Mouse (Mus musculus): ENCODE results near the gene Mettl26. TPM values are rescaled to one million over a fixed set of nuclear protein-coding genes. Genes with fewer than 3 reads are reported as not detected.
"Not testable (repeated sequence)": the region's sequence is repeated elsewhere in the genome, so short reads cannot be mapped to it uniquely, and the experiment has no call there.

Mettl26 gene
- polyA plus RNA-seq, 1 experiment = 76.5 TPM

DNA sequence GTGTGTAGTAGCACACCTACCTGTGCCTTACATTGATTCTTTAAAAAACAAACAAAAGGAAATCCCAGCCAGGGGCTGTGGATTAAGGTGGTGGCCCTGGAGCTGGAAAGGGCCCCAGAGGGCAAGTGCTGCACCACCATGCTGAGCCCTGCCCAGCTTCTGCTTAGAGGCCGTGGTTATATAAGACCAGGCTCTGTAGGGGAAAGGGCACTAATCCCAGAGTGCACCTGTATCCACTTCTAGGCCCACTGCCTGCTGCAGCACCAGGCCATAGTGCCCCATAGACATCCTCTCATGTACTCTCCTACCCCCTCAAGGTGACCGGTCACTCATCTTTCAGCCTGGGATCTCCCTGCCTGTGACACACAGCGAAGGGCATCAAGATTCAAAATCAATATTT, 8.7 kb upstream of the Mettl26 start:
- TF ChIP-seq POLR2A (IDR thresholded peaks at IDR 0.05; ENCODE audit: extremely low read depth, insufficient read depth, low read length) (no peak), CTCF (IDR thresholded peaks at IDR 0.05; ENCODE audit: extremely low read depth, insufficient read depth, low read length) (no peak)
- Histone ChIP-seq H3K4me1 (ENCODE audit: control insufficient read depth, insufficient read depth, low read length) (peaks cover 3% of the 10 kb centered on the region; the same call in 1 of the 2 replicates), H3K4me3 (ENCODE audit: insufficient read depth, low read length) (no peak overlapping the region), H3K27ac (ENCODE audit: insufficient read depth, low read length) (no peak overlapping the region)

DNA sequence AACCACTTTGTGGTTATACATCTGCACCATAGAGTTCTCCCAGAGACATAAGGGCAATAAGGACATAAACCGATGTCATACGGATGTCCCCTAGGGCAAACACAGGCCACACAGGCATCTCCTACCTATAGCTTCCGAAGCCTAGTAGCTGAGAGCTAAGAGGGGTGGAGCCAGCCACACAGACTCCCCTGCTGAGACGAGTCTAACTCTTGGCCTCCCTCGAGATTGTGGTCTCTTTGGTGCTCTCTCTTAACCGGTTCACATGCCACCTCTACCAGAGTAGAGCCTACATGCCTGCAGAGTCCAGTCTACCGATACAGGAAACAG, 7.4 kb upstream of the Mettl26 start:
- no peak for TF ChIP-seq CTCF (IDR thresholded peaks at IDR 0.05; ENCODE audit: extremely low read depth, insufficient read depth, low read length)
- TF ChIP-seq POLR2A (IDR thresholded peaks at IDR 0.05; ENCODE audit: extremely low read depth, insufficient read depth, low read length) = no peak
- Histone ChIP-seq H3K27ac (ENCODE audit: insufficient read depth, low read length) (no peak overlapping the region), H3K4me1 (ENCODE audit: control insufficient read depth, insufficient read depth, low read length) (peaks cover 3% of the 10 kb centered on the region; the same call in 1 of the 2 replicates), H3K4me3 (ENCODE audit: insufficient read depth, low read length) (peak overlapping the region; percentile 58)

DNA sequence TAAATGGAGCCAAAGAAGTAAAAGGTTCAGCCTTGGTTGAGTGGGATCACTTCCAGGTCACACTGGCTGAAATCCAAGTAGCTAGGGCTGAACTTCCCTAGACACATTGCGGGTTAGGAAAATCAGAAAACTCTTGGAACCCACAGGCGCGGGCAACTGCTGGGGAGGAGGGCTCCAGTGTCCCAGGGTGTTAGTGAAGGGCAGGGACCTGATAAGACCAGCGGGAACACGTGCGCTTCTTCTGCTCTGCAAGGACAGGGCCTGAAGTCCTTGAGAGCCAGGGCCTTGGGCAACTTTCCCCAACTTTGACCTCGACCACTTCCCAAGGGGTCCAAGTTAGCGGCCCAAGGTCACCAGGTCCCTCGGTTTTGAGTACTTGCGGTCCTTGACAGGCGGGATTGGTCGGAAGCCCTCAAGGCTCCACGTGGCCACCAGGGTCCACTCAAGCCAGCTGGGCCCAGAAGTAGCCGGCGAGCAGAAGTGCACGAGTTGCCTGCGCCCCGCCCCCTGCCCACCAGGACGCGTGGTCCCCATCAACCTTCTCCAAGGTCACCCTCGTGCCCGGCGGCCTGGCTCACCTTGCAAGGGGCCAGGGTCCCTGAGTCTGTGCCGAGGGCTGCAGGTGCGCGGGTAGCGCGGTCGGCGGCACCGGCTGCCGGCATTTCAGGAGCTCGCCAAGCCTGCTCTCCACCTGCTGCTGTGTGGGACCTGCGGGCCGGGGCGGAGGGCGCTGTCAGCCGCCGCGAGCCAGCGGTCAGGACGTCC, 6.9 kb upstream of the Mettl26 start:
- peaks cover 3% of the 10 kb centered on the region; the same call in 1 of the 2 replicates for H3K4me1 ChIP-seq (ENCODE audit: control insufficient read depth, insufficient read depth, low read length)
- TF ChIP-seq CTCF (IDR thresholded peaks at IDR 0.05; ENCODE audit: extremely low read depth, insufficient read depth, low read length) (no peak), POLR2A (IDR thresholded peaks at IDR 0.05; ENCODE audit: extremely low read depth, insufficient read depth, low read length) (no peak)
- no peak overlapping the region for H3K27ac ChIP-seq (ENCODE audit: insufficient read depth, low read length)
- H3K4me3 ChIP-seq (ENCODE audit: insufficient read depth, low read length) = peak overlapping the region; percentile 58

DNA sequence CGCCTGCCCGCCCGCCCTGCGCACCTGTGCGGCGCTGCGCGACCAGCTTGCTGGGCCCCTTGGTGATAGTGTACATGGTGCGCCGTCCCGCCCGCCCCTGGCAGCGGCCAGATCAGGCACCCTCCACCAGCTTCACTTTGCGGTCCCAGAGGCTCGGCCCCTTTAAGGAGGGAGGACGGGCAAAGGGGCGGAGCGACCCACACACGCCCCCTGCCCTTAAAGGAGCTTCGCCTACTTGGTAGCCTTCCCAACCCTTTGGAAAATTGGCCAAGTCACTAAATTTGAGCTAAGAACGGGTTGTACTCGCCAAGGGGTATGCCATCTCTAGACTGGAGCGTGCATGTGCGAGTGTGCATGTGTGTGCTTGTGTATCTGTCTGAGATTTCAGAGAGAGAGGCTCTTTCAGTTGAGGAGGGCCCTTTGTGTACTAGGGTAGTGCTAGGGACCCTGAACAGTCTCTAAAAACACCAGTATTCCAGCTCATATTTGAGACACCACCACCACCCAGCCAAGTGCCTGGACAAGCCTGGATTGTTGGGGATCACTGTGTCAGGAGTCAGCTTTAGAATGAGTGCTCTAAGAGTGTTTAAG, 6.2 kb upstream of the Mettl26 start, which contains the start of gene Mcrip2:
TSS of gene Mcrip2 (minus strand) at position 164 of the 591 bp plus-strand sequence.
- peak within 1 kb of the TSS; percentile 58 for H3K4me3 ChIP-seq (ENCODE audit: insufficient read depth, low read length)
- H3K4me1 ChIP-seq (ENCODE audit: control insufficient read depth, insufficient read depth, low read length) = peaks cover 3% of the 10 kb centered on the region; the same call in 1 of the 2 replicates
- peak; percentile 60; the same call in 1 of the 2 replicates for TF ChIP-seq POLR2A (IDR thresholded peaks at IDR 0.05; ENCODE audit: extremely low read depth, insufficient read depth, low read length)
- no peak for TF ChIP-seq CTCF (IDR thresholded peaks at IDR 0.05; ENCODE audit: extremely low read depth, insufficient read depth, low read length)
- no peak within 1 kb of the TSS for H3K27ac ChIP-seq (ENCODE audit: insufficient read depth, low read length)

DNA sequence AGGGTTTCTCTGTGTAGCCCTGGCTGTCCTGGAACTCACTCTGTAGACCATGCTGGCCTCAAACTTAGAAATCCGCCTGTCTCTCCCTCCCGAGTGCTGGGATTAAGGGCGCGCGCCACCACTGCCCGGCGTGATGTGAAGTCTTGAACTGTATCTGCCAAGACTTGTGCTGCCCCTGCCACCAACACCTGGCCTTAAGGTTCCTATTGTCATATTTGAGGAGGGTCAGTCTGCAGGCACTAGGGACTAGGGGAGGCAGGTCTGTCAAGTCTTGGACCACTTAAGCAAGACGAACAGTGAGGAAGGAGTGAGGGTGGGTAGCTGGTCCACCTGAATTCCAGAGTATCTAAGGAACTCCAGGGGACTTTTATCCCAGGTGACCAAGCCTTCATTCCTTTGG, 5.4 kb upstream of the Mettl26 start:
- peaks cover 3% of the 10 kb centered on the region; the same call in 1 of the 2 replicates for H3K4me1 ChIP-seq (ENCODE audit: control insufficient read depth, insufficient read depth, low read length)
- H3K4me3 ChIP-seq (ENCODE audit: insufficient read depth, low read length) = no peak overlapping the region
- TF ChIP-seq CTCF (IDR thresholded peaks at IDR 0.05; ENCODE audit: extremely low read depth, insufficient read depth, low read length) (no peak), POLR2A (IDR thresholded peaks at IDR 0.05; ENCODE audit: extremely low read depth, insufficient read depth, low read length) (no peak)
- H3K27ac ChIP-seq (ENCODE audit: insufficient read depth, low read length) = no peak overlapping the region

DNA sequence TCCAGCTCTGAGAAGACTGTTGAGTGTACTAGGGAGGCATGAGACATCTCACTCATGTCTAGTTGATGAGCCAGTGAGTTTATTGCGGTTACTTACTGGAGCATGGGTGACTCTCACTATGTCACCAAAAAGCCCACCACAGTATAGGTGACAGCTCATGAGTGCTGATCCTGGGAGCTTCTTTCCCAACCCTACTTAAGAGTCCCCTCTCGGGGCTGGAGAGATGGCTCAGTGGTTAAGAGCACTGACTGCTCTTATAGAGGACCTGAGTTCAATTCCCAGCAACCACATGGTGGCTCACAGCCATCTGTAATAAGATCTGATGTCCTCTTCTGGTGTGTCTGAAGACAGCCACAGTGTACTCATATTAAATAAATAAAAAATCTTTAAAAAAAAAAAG, 4.9 kb upstream of the Mettl26 start:
- TF ChIP-seq CTCF (IDR thresholded peaks at IDR 0.05; ENCODE audit: extremely low read depth, insufficient read depth, low read length) (no peak), POLR2A (IDR thresholded peaks at IDR 0.05; ENCODE audit: extremely low read depth, insufficient read depth, low read length) (no peak)
- Histone ChIP-seq H3K4me3 (ENCODE audit: insufficient read depth, low read length) (no peak overlapping the region), H3K27ac (ENCODE audit: insufficient read depth, low read length) (no peak overlapping the region), H3K4me1 (ENCODE audit: control insufficient read depth, insufficient read depth, low read length) (peaks cover 3% of the 10 kb centered on the region; the same call in 1 of the 2 replicates)

DNA sequence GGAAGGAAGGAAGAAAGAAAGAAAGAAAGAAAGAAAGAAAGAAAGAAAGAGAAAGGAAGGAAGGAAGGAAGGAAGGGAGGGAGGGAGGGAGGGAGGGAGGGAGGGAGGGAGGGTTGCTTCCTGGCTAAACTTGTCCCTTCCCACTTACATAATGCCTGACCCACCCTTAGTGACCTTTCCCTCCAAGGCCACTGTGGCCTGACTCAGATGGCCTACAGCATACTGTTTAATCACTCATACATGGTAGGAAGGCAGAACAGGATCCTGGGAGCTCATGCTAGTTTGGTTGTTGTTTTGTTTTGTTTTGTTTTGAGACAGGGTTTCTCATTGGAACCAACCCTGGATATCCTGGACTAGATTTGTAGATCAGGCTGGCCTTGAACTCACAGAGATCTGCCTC, 3.3 kb upstream of the Mettl26 start:
- H3K4me3 ChIP-seq (ENCODE audit: insufficient read depth, low read length) = not testable (repeated sequence)

DNA sequence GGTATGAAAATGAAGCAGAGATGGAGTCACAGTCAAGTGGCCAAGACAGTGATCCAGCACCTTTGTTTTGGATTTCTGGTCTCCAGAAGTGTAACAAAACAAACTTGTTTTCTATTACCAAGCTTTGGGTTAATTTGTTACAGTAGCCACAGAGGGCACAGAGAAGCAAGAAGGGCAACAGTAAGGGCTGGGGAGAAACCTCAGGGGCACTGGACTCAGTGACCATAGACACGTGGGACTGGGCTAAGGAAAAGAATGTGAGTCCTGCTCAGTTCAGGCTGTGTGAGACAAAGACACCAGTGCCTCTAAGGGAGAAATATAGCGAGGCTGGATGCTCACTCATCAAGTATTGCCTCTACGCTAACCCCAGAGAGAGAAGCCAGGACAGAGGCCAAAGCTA, 2.2 kb upstream of the Mettl26 start:
- TF ChIP-seq POLR2A (IDR thresholded peaks at IDR 0.05; ENCODE audit: extremely low read depth, insufficient read depth, low read length) (no peak), CTCF (IDR thresholded peaks at IDR 0.05; ENCODE audit: extremely low read depth, insufficient read depth, low read length) (no peak)
- Histone ChIP-seq H3K27ac (ENCODE audit: insufficient read depth, low read length) (no peak overlapping the region), H3K4me1 (ENCODE audit: control insufficient read depth, insufficient read depth, low read length) (peaks cover 5% of the 10 kb centered on the region; the same call in 1 of the 2 replicates), H3K4me3 (ENCODE audit: insufficient read depth, low read length) (no peak overlapping the region)

More for the DNA sequence above, 3.3 kb upstream of the Mettl26 start:
- H3K27ac ChIP-seq (ENCODE audit: insufficient read depth, low read length); H3K4me1 ChIP-seq (ENCODE audit: control insufficient read depth, insufficient read depth, low read length): not testable (repeated sequence)

DNA sequence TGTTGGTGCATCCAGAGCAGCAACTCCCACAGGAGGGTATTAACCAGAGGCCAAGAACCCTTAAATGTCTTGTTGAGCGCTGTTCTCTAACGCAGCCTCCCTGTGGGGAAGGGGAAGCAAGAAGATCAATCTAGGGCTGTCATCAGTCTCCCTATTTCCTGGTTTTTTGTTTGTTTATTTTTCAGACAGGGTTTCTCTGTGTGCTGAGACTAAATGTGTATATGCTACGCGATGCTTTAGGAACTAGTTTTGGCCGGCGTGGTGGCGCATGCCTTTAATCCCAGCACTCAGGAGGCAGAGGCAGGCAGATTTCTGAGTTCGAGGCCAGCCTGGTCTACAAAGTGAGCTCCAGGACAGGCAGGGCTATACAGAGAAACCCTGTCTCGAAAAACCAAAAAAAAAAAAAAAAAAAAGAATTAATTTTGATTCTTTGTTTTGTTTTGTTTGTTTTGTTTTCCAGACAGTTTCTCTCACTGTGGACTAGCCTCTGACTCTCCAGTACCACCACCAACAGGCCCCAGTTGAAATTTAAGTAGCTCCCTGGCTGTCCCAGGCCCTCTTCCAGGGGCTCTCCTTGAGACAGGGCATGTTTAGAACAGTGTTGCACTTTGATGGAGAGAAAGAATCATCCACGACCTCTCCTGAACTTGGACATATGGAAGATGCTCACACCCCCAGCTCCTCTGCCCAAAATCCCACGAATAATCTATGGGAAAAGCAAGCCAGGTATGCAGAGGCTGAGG, 1.3 kb upstream of the Mettl26 start:
- TF ChIP-seq CTCF (IDR thresholded peaks at IDR 0.05; ENCODE audit: extremely low read depth, insufficient read depth, low read length) (no peak), POLR2A (IDR thresholded peaks at IDR 0.05; ENCODE audit: extremely low read depth, insufficient read depth, low read length) (no peak)
- no peak overlapping the region for H3K27ac ChIP-seq (ENCODE audit: insufficient read depth, low read length)
- H3K4me3 ChIP-seq (ENCODE audit: insufficient read depth, low read length) = no peak overlapping the region; the same call in 1 of the 2 replicates
- peaks cover 5% of the 10 kb centered on the region; the same call in 1 of the 2 replicates for H3K4me1 ChIP-seq (ENCODE audit: control insufficient read depth, insufficient read depth, low read length)
